Mouse (Mus musculus): ENCODE results near the gene Sash1.

GRCm38 (mm10) chr10:8781876-8782372, 103.9 kb downstream of the Sash1 start:
- TF ChIP-seq CTCF (IDR thresholded peaks at IDR 0.05; ENCODE audit: low read depth, low read length) (no peak), POLR2A (IDR thresholded peaks at IDR 0.05; ENCODE audit: extremely low read depth, insufficient read depth, low read length) (no peak)

Data from liver, adult 2 months (tissue).